Mouse (Mus musculus): Measurements from ENCODE around the gene Dgkg. TPM values are rescaled to one million over a fixed set of nuclear protein-coding genes. Genes with fewer than 3 reads are reported as not detected.
A peak's percentile ranks its signal among the peaks of the same experiment; 100 is the strongest.

Dgkg gene
- total RNA-seq, 4 experiments from 2014 or later: 3.3 to 6.6 (median 5.2) TPM

DNA sequence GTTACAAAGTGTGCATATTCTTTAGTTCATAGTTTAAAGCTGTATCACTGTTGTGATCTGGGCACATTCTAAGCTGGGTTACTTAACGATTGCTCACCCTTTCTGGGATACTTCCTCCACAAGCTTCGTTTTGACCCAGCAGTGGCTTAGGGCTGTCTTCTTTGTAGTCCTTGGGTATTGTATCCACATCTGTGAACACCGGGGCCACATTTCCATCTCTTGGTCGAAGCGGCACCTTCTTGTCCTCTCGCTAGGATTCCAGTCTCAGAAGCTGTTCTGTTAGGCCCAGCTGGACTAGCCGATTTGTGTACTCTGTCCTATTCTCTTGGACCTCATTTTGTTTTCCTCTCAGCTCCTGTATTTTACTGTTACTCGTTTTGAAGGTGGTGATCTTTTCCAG is 13.6 kb downstream of the Dgkg start:
- no peak for DNase-seq

DNA sequence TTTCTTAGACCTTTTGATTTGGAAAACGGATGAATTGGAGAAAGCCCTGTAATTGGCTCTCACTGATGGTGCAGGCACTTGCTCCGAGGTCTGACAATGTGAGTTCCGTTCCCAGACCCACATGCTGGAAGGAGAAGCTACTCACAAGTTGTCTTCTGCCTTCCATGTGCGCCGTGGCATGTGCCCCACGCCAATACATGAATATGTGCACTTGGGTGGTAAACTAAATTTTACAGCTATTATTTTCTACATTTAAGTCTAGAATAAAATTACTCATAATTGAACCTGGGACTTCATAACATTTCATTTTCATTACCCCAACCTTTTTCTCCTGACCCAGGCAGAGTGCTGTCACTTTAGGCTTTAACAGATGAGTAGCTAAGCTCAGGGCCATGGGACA is 14.1 kb downstream of the Dgkg start:
- no peak for DNase-seq

- DNase-seq: no peak
Observed at GRCm38 (mm10) chr16:22642054-22642453, 15.0 kb downstream of the Dgkg start.

DNA sequence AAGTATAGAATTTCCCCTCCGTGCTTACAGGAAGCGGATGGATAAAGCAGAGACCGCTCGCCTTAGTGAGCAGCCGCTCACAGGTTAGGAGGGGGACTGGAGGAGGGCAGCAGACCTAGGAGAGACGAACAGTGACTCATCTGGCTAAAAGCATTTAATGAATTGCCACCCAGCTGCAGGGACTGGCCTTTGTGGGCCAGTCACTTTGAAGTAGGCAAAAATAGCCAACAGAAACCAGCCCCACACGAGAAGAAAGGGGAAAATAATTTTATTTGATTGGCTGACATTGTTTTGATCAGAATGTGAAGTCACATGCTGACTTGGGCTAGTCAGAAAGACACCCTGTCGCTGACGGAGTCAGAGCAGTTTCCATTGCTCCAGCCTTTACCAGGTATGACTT is 15.4 kb downstream of the Dgkg start:
- DNase-seq: peak; percentile 20

DNA sequence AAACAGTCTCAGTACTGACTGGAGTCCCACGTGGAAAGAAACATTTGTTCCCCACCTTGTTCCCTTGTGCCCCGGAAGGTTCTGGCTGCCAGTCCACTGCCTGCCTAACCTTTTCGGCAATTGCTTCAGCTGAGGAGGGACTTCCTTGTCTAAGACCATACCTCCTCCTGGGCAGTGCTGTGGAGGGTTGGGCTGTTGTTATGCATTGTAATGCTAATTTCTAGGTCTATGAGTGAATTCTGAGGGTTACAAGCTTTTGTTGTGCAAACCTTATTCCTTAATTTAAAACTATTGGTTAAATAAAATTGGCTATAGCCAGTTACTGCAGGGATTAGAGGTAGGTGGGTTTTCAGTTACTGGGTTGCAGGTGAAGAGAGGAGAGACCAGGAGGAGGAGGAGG is 19.7 kb downstream of the Dgkg start:
- DNase-seq: no peak

DNA sequence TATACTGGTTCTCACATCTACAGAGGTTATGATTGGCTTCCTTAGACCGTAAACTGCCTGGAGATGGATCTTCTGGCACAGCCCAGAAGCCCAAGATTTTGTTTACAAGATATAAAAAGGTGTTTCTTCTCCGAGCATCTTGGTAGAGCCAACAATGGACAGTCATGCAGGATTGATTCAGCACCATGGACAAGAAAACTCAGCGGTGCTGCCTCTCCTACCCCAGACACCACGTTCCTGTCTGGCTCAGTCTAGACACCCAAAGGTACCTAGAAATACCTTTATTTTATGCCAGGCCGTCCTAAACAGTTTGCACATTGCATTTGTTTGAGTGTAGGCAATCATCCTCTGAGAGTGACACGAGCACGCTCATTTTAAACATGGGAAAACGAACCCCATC is 21.3 kb downstream of the Dgkg start:
- DNase-seq: no peak

DNA sequence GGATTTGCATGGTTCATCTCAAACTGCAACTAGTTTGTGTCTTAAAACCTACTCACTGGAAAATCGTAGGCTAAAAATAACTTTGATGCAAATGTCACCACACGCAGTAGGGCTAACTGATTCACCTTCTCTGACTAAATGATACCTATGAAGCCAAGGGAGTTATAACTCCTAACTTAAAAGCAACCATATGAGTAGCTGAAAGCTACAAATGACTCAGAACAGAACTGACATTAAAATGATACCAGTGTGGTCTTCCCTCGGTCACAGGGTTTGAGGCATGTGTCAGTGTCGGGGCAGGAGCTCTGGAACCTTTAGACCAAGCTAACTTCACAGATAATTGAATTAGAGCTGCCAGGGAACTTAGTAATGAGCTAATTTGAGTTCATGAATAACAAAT is 24.0 kb downstream of the Dgkg start:
- no peak for DNase-seq

GRCm38 (mm10) chr16:22630351-22630750 is 26.7 kb downstream of the Dgkg start:
- no peak for DNase-seq

GRCm38 (mm10) chr16:22629900-22630299 is 27.1 kb downstream of the Dgkg start:
- no peak for DNase-seq

DNA sequence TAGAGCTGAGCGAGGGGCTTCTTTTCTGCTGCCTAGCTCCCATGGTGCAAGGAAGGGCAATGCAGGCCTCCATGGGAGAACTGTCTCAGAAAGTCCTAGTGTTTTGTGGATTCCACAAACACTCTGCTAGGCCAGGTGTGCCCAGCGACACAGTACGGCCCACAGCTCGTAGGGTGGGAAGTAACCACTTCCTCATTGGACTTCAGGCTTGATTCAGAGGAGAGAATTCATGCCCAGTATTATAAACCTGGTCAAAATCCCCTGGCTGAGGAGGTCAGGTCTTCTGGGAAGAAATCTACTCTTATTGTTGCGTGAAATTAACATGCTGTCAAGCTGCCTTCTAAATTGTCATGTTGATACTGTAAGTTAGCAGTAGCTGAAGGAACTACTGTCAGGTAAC is 31.0 kb downstream of the Dgkg start:
- no peak for DNase-seq

DNA sequence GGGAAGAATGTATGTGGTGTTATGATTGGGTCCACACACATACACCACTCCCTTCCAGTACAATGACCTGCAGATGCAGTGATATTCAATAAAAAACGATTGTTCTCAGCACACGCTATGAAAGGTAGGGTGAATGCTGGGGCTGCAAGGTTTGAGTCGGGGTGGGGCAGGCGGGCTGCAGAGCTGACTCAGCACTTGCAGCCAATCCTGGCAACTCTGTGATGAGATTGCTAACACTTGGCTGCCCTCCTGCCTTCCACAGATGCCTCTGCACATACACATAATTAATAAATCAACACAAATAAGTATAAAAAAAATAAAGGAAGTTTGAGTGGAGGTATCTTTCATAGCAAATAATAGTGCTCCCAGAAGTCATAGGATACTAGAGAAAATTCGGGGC is 31.6 kb downstream of the Dgkg start:
- DNase-seq: no peak

DNA sequence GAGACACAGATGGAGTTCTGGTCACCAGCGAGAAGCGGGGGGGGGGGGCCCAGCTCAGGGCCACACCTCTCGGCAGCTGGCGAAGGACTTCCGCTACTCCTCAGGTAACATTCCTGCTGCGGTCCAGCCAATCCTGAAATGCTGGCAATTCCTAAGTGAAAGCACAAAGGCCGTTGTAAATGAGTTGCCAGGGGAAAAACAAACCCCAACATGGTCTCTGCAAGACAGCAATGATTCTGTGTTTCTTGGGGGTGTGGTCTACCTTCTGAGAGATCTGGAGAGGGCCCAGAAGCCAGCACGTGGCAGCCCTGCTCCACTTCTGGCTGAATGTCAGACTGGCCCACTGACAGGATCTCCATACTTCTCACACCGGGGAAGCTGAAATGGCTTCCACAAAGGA is 34.7 kb downstream of the Dgkg start:
- no peak for DNase-seq

DNA sequence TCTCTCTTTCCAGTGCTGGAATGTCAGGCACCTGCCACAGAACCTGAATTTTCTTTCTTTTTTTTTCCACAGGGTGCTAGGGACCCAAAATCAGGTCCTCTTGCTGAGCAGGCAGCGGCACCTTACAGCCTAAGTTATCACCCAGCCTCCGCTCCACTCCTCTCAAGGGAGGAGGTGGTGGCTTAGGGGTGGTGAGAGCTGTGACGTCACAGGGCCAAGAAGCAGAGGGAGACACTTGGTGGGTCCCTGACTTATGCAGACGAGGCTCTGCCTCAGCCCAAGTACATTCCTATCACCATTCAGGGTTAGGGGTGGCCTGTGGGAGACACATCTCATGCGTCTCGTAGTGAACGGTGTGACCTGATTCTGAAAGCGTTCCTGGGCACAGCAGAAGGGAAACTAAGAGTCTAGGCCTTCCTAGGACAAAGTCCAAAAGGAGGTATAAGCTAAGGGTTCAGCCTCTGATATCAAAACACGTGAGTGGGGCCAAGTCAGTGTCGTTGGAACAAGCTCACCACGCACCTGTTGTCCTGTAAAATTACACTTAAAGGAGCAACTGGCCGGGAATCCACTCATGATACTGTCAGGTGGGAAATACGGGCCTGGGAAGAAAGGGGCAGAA is 35.6 kb downstream of the Dgkg start:
- no peak for DNase-seq

DNA sequence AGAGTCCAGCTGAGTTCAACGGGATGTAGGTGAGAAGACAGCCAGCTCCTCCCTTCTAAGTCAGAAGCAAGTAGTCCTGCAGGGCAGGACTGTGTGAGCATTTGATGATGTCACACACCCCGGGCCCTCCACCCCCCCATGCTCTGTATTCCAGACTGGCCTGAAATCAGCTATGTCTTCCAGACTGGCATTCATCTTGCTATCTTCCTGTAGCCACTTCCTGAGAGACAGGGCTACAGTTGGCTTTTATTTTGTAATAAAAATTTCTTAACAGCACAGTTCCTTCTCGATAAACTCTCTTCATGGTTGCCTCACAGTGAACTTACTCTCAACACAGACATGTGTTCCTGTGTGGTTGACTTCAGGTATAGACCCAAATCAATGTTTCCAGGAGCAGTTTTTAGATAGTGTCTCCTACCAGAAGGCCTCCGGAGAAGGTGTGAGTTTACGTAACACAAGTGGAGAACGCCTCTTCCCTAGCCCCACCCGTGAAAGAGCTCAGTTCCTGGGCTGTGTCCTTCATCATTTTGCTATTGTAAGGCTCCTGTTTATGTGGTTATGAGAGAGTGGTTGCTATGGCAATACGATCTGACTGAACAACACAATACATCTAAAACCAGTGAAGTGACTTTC is 38.5 kb downstream of the Dgkg start:
- DNase-seq: no peak

DNA sequence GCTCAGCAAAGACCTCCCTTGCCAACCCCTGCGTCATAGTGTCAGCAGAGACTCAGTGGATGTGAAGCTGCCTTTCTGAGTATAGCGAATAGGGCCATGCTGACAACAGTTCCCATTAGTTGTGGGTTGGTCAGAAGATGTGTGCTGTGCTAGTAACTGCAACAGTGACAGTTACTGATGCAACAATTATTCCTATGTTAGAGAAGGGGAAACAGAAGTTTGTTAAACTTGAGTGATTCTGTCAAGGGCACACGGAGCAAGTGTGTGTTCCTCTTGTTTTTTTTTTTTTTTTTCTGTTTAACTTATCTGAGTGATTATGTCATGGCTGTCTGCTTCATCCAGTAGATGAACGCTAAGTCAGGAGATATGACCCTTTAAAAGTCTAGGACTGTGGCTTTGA is 41.2 kb downstream of the Dgkg start:
- no peak for DNase-seq

- DNase-seq: no peak
Observed at GRCm38 (mm10) chr16:22613186-22614073, 43.6 kb downstream of the Dgkg start.

- DNase-seq: no peak
Observed at GRCm38 (mm10) chr16:22608046-22608445, 49.0 kb downstream of the Dgkg start.

- no peak for DNase-seq
Observed at GRCm38 (mm10) chr16:22606989-22607388, 50.0 kb downstream of the Dgkg start.

GRCm38 (mm10) chr16:22602399-22602798 is 54.6 kb downstream of the Dgkg start:
- no peak for DNase-seq

- DNase-seq: no peak
Observed at GRCm38 (mm10) chr16:22601756-22602155, 55.3 kb downstream of the Dgkg start.

GRCm38 (mm10) chr16:22600108-22600699 is 56.8 kb downstream of the Dgkg start:
- DNase-seq: no peak

- no peak for DNase-seq
Observed at GRCm38 (mm10) chr16:22598741-22599140, 58.3 kb downstream of the Dgkg start.

GRCm38 (mm10) chr16:22596394-22596793 is 60.6 kb downstream of the Dgkg start:
- DNase-seq: no peak

Data from adrenal gland, adult 8-10 months (tissue).